Mouse (Mus musculus) liver, postnatal 0 days (tissue): ENCODE measurements around the gene Ncaph2.

Experiments
- CTCF ChIP-seq: sonication (generic); IDR thresholded peaks from 2 replicates; pipeline ENCODE4 v1.5.1; 2016; ENCODE audit warnings: antibody characterized with exemption, low read depth
- EP300 ChIP-seq: IDR thresholded peaks from 2 replicates; pipeline ENCODE4 v1.6.1; 2016; ENCODE audit warnings: antibody characterized with exemption, low read depth, mild to moderate bottlenecking

DNA sequence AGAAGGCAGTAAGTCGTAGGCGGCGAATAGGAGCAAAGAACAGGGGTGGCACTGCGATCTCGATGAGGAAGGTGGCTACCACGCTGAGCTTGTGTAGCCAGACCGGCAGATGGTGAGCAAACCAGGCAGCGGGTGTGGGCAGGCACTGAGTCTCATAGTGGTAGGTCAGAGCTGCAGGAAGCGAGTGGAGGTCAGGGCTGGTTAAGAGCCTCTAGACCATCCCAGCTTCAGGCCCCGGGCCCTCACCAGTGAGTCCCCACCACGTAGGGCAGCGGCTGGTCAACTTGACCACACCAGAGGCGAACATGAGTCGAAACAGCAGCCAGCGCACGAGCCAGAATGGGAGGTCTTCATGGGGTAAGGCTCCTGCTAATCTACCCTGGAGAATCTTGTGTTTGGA is 1.7 kb upstream of the Ncaph2 start:
- no peak for TF ChIP-seq EP300
- TF ChIP-seq CTCF, result no peak
